Mouse (Mus musculus) bone marrow macrophage, adult 2 months (primary cell): ENCODE measurements around the gene Ube2cbp. TPM values are rescaled to one million over a fixed set of nuclear protein-coding genes. Genes with fewer than 3 reads are reported as not detected.

ENCODE experiments used
- H3K27ac ChIP-seq: 2 replicates; pipeline ENCODE4 v1.5.1; 2012; ENCODE audit warnings: low read depth, low read length; ENCODE audit not compliant: insufficient read depth
- H3K4me1 ChIP-seq: 2 replicates; pipeline ENCODE4 v1.6.1; 2012; ENCODE audit warnings: low read length; ENCODE audit not compliant: control insufficient read depth, insufficient read depth
- H3K4me3 ChIP-seq: 2 replicates; pipeline ENCODE4 v1.5.1; 2012; ENCODE audit warnings: mild to moderate bottlenecking, low read length, moderate library complexity; ENCODE audit not compliant: insufficient read depth
- CTCF ChIP-seq: IDR thresholded peaks from 2 replicates; pipeline ENCODE4 v1.5.1; 2012; ENCODE audit warnings: low read depth, mild to moderate bottlenecking, low read length, moderate library complexity
- POLR2A ChIP-seq: IDR thresholded peaks from 2 replicates; pipeline ENCODE4 v1.6.1; 2012; ENCODE audit warnings: mild to moderate bottlenecking, low read depth, low read length, borderline replicate concordance
- polyA plus RNA-seq: library from polyadenylated mRNA; stranded (reverse); fragments of >200 nt; gene quantifications from 2 replicates; pipeline ENCODE4 v1.2.4, GENCODE M21; 2012; ENCODE audit not compliant: missing spikeins, insufficient read depth, insufficient read length

Ube2cbp gene
- polyA plus RNA-seq, 1 experiment = 0.31 TPM

DNA sequence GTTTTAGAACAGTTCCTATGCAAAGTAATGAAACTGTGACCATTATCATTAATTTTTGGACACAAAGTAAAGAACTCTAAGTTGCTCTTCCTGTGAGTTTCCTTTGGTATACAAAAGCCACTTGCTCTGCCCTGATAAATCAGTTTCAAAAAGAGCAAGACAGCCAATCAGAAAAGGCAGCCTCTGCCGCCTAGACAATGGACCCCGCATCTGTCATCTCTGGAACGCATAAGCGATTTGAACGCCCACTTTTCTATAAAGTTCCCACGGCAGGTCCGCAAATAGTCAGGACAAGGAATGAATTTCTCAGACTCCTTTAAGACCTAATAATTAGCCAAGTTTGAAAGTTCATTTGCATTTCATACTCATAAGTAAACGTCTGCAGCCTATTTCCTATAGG, 166.2 kb downstream of the Ube2cbp start:
- Histone ChIP-seq H3K27ac (no peak overlapping the region), H3K4me1 (no peaks in the 10 kb centered on the region), H3K4me3 (no peak overlapping the region)
- no peak for TF ChIP-seq POLR2A
- TF ChIP-seq CTCF = no peak

DNA sequence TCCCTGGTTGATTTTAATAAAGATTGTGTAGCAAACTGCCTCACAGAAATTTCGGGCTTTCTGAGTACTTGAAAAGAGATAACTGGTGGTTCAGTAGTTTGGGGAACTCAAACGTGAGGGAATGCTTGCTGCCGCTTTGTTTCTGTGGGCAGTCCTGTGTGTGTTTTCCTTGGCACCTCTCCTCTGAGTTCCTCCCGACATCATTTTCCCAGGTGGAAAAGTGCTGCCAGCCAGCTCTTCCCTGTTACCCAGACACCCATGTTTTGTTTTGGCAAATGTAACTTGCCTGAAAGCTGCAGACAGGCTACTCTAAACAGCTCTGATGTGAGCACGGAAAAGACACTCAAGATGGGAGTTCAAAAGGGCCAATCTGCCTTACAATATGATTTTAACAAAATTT, 166.6 kb downstream of the Ube2cbp start:
- Histone ChIP-seq H3K27ac (no peak overlapping the region), H3K4me1 (no peaks in the 10 kb centered on the region), H3K4me3 (no peak overlapping the region)
- TF ChIP-seq POLR2A (no peak), CTCF (no peak)

DNA sequence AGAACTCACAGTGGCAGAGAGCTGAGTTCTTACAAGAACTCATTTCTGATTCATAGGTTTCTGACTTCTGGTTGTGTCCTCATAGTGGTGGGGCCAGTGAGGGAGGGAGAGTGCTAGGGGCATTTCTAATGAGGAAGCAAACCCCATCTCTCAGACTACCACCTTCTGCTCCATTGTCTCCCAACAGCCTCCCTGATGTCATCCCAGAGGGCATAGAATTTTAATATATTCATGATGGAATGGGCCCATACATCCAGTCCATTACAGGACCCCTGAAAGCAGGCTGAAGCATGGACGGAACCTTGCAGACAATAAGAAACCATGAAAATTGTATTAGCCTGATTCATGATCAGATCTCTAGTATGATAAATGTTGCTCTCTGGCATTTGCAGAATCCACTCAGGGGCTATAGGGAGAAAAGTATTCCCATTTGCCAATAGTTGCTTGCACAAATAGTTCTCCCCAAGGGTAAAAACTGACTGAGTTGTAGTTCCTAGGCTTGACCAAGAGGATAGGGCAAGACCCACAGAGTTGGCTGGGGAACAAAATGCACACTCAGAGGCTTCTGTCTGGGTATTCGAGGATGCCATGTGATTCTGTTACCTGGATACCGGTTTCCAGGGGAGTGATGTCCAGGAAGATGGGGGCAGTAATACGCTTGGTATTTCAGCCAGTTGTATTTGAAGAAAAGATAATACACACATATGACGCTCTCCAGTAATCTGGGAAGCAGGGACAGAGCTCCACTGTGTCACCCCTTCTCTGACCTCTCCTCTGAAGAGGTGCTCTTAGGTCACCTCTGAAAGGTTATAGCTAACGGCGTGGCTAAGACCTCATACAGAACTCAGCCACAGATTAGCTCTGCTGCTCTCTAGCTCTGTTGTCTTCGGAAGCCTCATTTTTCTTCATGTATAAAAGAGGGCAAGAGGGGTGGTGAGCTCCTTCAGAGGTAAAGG, 167.8 kb downstream of the Ube2cbp start:
- Histone ChIP-seq H3K4me3 (no peak overlapping the region), H3K27ac (no peak overlapping the region), H3K4me1 (no peaks in the 10 kb centered on the region)
- no peak for TF ChIP-seq POLR2A
- no peak for TF ChIP-seq CTCF

DNA sequence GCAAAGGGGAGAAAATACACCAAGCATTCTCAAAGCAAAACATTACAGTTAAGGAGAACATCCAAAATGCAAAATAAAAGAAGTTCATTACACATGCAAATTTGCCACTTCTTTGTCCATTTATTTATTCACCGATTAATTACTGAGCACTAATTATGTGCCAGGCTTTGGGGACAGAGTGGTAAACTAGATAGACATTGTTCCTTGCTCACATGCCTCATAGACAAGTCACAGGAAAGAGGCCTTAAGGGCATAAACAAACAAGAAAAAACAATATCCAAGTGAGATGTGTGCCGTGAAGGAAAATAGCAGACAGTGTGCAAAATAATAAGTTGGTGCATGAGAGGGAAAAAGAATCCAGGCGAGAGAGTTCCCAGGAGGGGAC, 177.2 kb downstream of the Ube2cbp start:
- no peak overlapping the region for H3K27ac ChIP-seq
- TF ChIP-seq POLR2A = no peak
- TF ChIP-seq CTCF = no peak
- H3K4me3 ChIP-seq = no peak overlapping the region
- no peaks in the 10 kb centered on the region for H3K4me1 ChIP-seq

DNA sequence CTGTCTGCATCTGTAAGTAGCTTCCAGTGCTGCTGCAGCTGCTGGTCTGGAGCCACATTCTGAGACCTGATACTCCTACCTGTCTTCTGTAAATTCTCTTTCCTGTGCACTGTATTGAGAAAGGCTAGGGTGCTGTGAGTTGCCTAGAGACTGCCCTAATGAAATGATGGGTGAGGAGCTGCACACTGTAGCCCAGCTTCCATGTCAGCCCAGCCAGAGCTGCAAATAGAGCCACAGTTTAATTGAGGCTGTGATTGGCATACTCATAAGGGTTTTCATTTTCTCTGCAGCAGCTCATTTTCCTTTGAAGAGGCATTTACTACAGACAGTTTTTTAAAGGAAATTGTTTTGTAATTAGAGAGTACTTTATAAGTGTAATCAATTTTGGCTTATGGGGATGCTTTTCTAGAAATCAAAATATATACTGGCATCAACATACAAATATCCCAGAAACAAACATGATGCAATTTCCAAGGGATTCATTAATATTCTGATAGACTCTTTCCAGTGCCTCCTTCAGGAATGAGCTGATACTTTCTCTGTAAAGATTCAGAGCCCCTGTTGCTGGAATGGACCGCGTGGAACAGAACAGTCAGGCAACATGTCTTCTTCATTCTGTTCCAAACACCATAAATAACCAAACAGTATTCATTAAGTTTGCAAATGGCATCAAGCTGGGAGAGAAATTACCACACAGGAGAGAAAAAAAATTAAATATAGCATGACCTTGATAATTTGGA, 177.8 kb downstream of the Ube2cbp start:
- TF ChIP-seq POLR2A = no peak
- TF ChIP-seq CTCF = no peak
- Histone ChIP-seq H3K27ac (no peak overlapping the region), H3K4me1 (no peaks in the 10 kb centered on the region)

DNA sequence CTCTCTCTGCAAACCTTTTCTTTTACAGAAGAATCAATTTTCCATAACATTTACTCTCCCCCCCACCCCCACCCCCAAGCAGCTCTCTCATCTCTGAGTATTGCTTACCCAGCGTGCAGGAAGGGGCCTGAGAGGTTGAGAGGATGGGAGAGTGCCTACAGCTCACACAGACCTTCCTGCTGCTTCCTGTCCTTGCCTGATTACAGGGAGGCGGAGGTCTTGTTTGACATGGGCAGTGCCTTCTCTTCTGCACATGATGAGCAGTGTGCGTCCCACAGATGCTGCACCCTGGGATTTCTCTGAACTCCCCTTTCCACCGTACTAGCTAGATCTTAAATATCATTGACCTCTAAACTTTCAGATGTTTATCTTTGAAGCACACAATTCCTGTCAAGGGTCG, 182.2 kb downstream of the Ube2cbp start:
- TF ChIP-seq CTCF (no peak), POLR2A (no peak)
- Histone ChIP-seq H3K4me1 (no peaks in the 10 kb centered on the region), H3K4me3 (no peak overlapping the region), H3K27ac (no peak overlapping the region)

More for the DNA sequence above, 177.8 kb downstream of the Ube2cbp start:
- H3K4me3 ChIP-seq = no peak overlapping the region

DNA sequence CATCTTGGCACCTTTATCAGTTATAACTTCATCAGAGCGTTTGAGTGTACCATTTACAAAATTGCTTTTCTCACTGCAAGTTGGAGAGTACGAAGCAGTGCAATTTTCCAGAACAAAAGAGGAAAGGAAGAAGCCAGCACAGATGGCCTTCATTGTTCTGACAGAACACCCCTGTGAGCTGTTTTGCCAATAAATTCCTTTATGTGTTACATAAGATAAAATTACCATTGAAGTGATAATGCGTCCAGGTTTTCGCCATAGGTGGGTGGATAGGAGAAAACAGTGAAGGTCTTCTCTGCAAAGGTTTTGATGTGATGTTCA, 183.6 kb downstream of the Ube2cbp start:
- no peaks in the 10 kb centered on the region for H3K4me1 ChIP-seq
- TF ChIP-seq POLR2A (no peak), CTCF (no peak)
- no peak overlapping the region for H3K27ac ChIP-seq
- H3K4me3 ChIP-seq = no peak overlapping the region

DNA sequence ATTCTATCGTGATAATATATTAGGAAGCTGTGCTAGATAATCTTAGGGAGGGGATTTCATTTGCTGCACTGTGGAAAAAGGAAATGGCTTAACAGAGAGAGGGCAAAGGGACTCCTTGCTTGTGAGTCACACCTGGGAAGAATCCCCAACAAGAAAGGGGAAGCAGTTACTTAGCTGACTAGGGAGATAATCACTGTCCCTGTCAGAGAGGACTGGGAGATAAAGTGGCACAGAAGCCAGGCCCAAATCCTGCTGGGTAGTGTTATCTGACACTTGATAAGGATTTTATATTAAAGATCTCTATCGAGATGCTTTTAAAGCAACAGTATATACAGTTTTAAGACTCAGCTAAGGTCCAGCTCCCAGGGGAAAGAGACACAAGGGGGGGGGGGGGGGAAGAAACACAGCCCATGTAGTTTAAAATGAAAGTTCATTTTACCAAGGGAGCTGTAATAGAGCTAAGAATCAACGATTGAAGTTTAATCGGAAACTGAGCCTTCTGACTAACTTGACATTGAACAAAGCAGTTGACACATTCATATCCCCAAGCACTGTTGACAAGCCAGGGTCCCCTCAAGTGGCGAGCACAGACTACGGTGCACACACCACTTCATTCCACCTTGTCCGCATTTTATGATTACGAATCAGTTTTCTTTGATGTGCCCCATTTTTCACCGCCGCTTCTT, 184.1 kb downstream of the Ube2cbp start:
- no peak overlapping the region for H3K27ac ChIP-seq
- H3K4me3 ChIP-seq = no peak overlapping the region
- H3K4me1 ChIP-seq = no peaks in the 10 kb centered on the region
- TF ChIP-seq CTCF (no peak), POLR2A (no peak)

DNA sequence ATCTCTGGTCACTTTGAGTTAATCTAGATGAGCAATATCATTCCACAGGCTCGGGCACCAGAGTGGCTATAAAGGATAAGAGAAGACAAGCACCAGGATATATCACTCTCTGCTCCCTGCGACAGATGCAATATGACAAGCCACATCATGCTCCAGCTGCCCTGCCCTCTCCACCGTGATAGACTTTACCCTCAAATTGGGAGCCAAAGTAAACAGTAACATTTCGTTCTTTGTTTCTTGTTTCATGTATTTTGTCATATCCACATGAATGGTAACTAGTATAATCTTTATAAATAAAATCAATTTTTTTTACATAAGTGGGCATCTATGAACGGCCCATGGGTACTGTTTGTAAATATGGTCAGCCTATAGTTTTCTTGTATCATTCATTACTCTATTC, 195.2 kb downstream of the Ube2cbp start:
- no peak overlapping the region for H3K27ac ChIP-seq
- TF ChIP-seq POLR2A = no peak
- no peaks in the 10 kb centered on the region for H3K4me1 ChIP-seq
- no peak overlapping the region for H3K4me3 ChIP-seq

DNA sequence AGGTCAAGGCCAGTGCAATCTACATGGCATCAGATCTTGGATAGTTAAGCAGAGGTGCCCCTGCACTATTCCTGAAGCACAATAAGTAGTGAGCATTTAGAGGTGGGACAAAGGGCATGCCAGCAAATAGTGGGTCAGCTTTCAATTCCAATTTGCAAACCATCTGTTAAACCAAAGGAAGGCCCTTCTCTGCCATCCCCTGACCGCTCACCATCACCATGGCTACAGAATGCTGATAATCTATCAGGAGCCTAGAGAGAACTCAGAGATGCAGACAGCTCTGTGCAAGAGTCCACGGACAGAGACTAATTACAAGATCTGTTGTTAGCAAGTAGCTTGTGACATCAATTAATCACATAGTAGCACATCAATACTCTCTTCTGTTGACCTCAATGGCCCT, 198.1 kb downstream of the Ube2cbp start:
- Histone ChIP-seq H3K4me1 (no peaks in the 10 kb centered on the region), H3K4me3 (no peak overlapping the region), H3K27ac (no peak overlapping the region)
- no peak for TF ChIP-seq CTCF
- TF ChIP-seq POLR2A = no peak

Other genes starting within 250 kb of the Ube2cbp start
- 23.8 and 26.9 TPM in 2 replicates for gene Dop1a, start 2.2 kb upstream of the Ube2cbp start, polyA plus RNA-seq
- 8.0 and 8.5 TPM in 2 replicates for gene Pgm3, start 106.9 kb upstream of the Ube2cbp start, polyA plus RNA-seq
- 9.9 and 11.8 TPM in 2 replicates for gene Rwdd2a, start 107.0 kb upstream of the Ube2cbp start, polyA plus RNA-seq
- 8.3 and 10.4 TPM in 2 replicates for gene Me1, start 231.0 kb upstream of the Ube2cbp start, polyA plus RNA-seq